In genomic region chr13:103779922-103780585, GRCm38 (mm10) we compare ENCODE assay signal across 9 mouse cellular contexts. TPM values are rescaled to one million over a fixed set of nuclear protein-coding genes. Genes with fewer than 3 reads are reported as not detected.
DNase-seq lines count a peak whose midpoint lies in the region; ATAC-seq and TF ChIP-seq lines count a peak whose summit lies in the region.
"Had no signal": no experiment of that assay in that cellular context is flagged by ENCODE, and none has a peak within 500 bp of the region (broad histone marks: within the 10 kb centered on the region; RNA-seq: fewer than 3 reads in every experiment).

No protein-coding gene starts in this region.

- H3K36me3 ChIP-seq in thymus, adult 2 months (ENCODE audit: control insufficient read depth, insufficient read depth, low read length): no peaks in the 10 kb centered on the region
- no peaks in the 10 kb centered on the region for H3K36me3 ChIP-seq in embryonic facial prominence, embryonic 14.5 days (ENCODE audit: control insufficient read depth, insufficient read depth, low read length)
- H3K36me3 ChIP-seq in intestine, embryonic 16.5 days (ENCODE audit: control insufficient read depth, insufficient read depth, low read length): no peaks in the 10 kb centered on the region
- H3K36me3 ChIP-seq: stomach, embryonic 15.5 days had no signal

- no peaks in the 10 kb centered on the region for H3K27me3 ChIP-seq in thymus, adult 2 months (ENCODE audit: control insufficient read depth, insufficient read depth, low read length)
- no peaks in the 10 kb centered on the region for H3K27me3 ChIP-seq in embryonic facial prominence, embryonic 14.5 days (replicated peaks; ENCODE audit: control insufficient read depth, insufficient read depth, low read length)
- H3K27me3 ChIP-seq in intestine, embryonic 16.5 days (replicated peaks; ENCODE audit: control insufficient read depth, insufficient read depth, low read length): no peaks in the 10 kb centered on the region
- H3K27me3 ChIP-seq: stomach, embryonic 15.5 days had no signal

- no peak overlapping the region for H3K27ac ChIP-seq in thymus, adult 2 months (ENCODE audit: control insufficient read depth, insufficient read depth, low read length)
- H3K27ac ChIP-seq in embryonic facial prominence, embryonic 14.5 days (replicated peaks; ENCODE audit: low read depth, low read length): no peak overlapping the region
- no peak overlapping the region for H3K27ac ChIP-seq in intestine, embryonic 16.5 days (ENCODE audit: low read length)
- H3K27ac ChIP-seq: stomach, embryonic 15.5 days had no signal

- H3K4me1 ChIP-seq in thymus, adult 2 months (replicated peaks; ENCODE audit: control insufficient read depth, insufficient read depth, low read length): no peaks in the 10 kb centered on the region
- no peaks in the 10 kb centered on the region for H3K4me1 ChIP-seq in embryonic facial prominence, embryonic 14.5 days (ENCODE audit: control insufficient read depth, insufficient read depth, low read length)
- no peaks in the 10 kb centered on the region for H3K4me1 ChIP-seq in intestine, embryonic 16.5 days (ENCODE audit: control insufficient read depth, insufficient read depth, low read length)
- H3K4me1 ChIP-seq: stomach, embryonic 15.5 days had no signal

- ATAC-seq in cerebellum, adult (ENCODE audit: insufficient number of reproducible peaks, low FRiP score, low TSS enrichment): peak; percentile 45; the same call in 1 of the 2 replicates
- ATAC-seq in embryonic facial prominence, embryonic 14.5 days (ENCODE audit: low read depth): peak; percentile 20; the same call in 1 of the 2 replicates
- no peak for ATAC-seq in intestine, embryonic 16.5 days

- WGBS in thymus, adult 2 months: 41% methylated on average over 11 of the region's 11 CpGs
- WGBS in embryonic facial prominence, embryonic 14.5 days: 34% methylated on average over 11 of the region's 11 CpGs
- WGBS in intestine, embryonic 16.5 days: 34% methylated on average over 11 of the region's 11 CpGs

- TF ChIP-seq POLR2A in thymus, adult 2 months (IDR thresholded peaks at IDR 0.05; ENCODE audit: control insufficient read depth, extremely low read depth, insufficient read depth, low read length, poor library complexity): no peak

- no peaks in the 10 kb centered on the region for H3K9me3 ChIP-seq in embryonic facial prominence, embryonic 14.5 days (ENCODE audit: control insufficient read depth, low read length)
- no peaks in the 10 kb centered on the region for H3K9me3 ChIP-seq in intestine, embryonic 16.5 days (ENCODE audit: control insufficient read depth, low read length)
- H3K9me3 ChIP-seq: stomach, embryonic 15.5 days had no signal

- no peak overlapping the region for H3K9ac ChIP-seq in embryonic facial prominence, embryonic 14.5 days (ENCODE audit: low read depth, low read length)
- H3K9ac ChIP-seq in intestine, embryonic 16.5 days (ENCODE audit: low read depth, low read length): no peak overlapping the region
- H3K9ac ChIP-seq: stomach, embryonic 15.5 days had no signal

- H3K4me3 ChIP-seq in thymus, adult 2 months (ENCODE audit: control insufficient read depth, insufficient read depth, low read length): no peak overlapping the region
- no peak overlapping the region for H3K4me3 ChIP-seq in embryonic facial prominence, embryonic 14.5 days (ENCODE audit: low read depth, low read length)
- no peak overlapping the region for H3K4me3 ChIP-seq in intestine, embryonic 16.5 days (ENCODE audit: low read length)
- H3K4me3 ChIP-seq: stomach, embryonic 15.5 days had no signal

- no peak for TF ChIP-seq CTCF in thymus, adult 2 months (IDR thresholded peaks at IDR 0.05; ENCODE audit: borderline replicate concordance, control insufficient read depth, extremely low read depth, insufficient read depth, low read length, poor library complexity)

- no peak for DNase-seq in cerebellum, adult 11 months
- DNase-seq in thymus, adult 2 months: peak; percentile 50
- DNase-seq in thymus, adult 18-20 months: no peak
- DNase-seq in embryonic facial prominence, embryonic 14.5 days (ENCODE audit: low spot score): no peak
- peak; percentile 55 for DNase-seq in lung, postnatal 10 days
- DNase-seq in right cerebral cortex, postnatal 4 days: peak; percentile 54

- peak overlapping the region; percentile 5; the same call in 1 of the 2 replicates for H3K4me2 ChIP-seq in embryonic facial prominence, embryonic 14.5 days (ENCODE audit: low read depth, low read length)
- H3K4me2 ChIP-seq in intestine, embryonic 16.5 days (ENCODE audit: low read depth, low read length): 0 out of 2 replicates have a peak overlapping the region, but pooled peaks have one; percentile 6
- H3K4me2 ChIP-seq: stomach, embryonic 15.5 days had no signal

RNA-seq across cellular contexts. Expression of gene Srek1, which starts 5.6 kb away (rescaled TPM):
- 82.9 and 95.2 TPM in 2 replicates for polyA plus RNA-seq in thymus, adult 2 months (2012; rRNA removed)
- 76.0 and 79.5 TPM in 2 replicates for polyA plus RNA-seq in embryonic facial prominence, embryonic 14.5 days (2014; fragmentation: Nextera tagmentation; extraction: Ambion mirVana)
- 50.2 and 57.5 TPM in 2 replicates for polyA plus RNA-seq in intestine, embryonic 16.5 days (2015; fragmentation: Nextera tagmentation; extraction: Ambion mirVana)

Comparison
In these comparisons a context has a peak if more than half of its experiments do, and no peak if none do; other contexts are left out.
1. DNase-seq: peak in thymus, adult 2 months (single experiment), lung, postnatal 10 days (single experiment) and right cerebral cortex, postnatal 4 days (single experiment); none in cerebellum, adult 11 months (single experiment), thymus, adult 18-20 months (0 of 2) and embryonic facial prominence, embryonic 14.5 days (single experiment).